Mouse (Mus musculus) testis, postnatal 14 days (tissue): ENCODE results near the gene Tbl2.
A peak's percentile ranks its signal among the peaks of the same experiment; 100 is the strongest.

Source experiments
- DNase-seq: peaks from one replicate; pipeline ENCODE4 v3.0.0; 2021; ENCODE audit warnings: low spot score

The Tbl2 gene

DNA sequence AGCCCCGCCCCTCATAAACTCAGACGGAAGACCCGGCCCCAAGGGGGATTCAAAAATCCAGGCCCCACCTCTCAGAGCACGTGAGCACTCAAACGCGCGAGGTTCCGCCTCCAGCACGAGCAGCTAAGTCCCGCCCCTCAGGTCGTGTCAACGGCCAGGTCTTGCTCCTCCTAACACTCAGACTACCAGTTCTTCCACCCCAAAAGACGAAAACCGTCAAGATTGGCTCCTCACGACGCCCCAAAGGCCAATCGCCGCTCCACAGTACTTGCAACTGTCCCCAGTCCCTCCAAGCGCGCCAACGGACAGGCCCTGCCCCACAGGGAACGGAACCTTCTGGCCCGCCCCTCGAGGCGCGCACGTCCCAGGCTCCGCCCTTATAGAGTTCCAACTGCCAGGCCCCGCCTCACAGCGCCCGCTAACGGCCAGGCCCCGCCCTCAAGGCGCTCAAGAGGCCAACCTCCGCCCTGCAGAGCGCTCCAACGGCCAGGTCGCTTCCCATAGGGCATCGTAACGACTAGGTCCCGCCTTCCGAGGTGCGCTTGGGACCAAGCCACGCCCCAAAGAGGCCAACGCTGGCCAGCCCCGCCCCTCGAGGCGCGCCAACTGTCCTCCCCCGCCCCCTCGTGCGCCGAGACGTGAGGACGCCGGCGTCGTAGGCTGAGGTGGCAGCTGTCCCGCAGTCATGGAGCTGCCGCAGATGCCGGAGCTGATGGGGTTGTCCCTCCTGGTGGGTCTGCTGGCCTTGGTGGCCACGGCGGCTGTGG, at the start of gene Tbl2:
Gene Tbl2 (plus strand): TSS at position 605 of the 767 bp plus-strand sequence.
- DNase-seq = peak; percentile 100

DNA sequence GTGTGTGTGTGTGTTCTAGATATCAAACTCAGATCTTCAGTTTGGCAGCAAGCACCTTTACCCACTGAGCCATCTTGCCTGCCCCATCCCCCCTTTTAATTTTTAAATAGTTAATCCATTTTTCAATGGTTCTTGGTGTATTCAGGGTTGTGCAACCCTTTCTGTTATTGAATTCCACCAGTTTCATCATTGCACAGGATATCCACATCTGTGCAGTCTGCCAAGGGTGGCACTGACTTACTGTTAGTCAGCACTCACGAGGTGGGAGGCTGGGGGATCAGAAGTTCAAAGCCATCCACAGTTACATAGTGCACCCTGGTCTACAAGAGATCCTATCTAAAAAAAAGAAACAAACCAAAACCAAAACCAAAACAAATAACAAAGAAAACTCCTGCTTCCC, 48.5 kb upstream of the Tbl2 start:
- DNase-seq = no peak

- no peak for DNase-seq
These were observed 45.3 kb upstream of the Tbl2 start for GRCm38 (mm10) chr5:135103999-135104660.

DNA sequence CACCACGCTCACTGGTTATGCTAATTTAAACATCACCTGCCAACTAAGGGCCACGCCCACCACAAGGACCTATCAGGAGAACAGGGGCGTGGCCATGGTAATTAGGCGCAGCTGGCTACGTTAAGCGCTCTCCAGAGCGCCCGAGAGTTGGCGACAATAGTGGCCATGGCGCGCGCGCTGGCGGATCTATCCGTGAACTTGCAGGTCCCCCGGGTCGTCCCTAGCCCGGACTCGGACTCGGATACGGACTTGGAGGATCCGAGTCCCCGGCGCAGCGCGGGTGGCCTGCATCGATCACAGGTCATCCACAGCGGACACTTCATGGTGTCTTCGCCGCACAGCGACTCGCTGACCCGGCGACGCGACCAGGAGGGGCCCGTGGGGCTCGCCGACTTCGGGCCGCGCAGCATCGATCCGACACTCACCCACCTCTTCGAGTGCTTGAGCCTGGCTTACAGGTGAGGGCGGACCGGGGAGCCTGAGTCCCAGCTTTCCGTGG, 42.6 kb upstream of the Tbl2 start:
- peak; percentile 90 for DNase-seq

DNA sequence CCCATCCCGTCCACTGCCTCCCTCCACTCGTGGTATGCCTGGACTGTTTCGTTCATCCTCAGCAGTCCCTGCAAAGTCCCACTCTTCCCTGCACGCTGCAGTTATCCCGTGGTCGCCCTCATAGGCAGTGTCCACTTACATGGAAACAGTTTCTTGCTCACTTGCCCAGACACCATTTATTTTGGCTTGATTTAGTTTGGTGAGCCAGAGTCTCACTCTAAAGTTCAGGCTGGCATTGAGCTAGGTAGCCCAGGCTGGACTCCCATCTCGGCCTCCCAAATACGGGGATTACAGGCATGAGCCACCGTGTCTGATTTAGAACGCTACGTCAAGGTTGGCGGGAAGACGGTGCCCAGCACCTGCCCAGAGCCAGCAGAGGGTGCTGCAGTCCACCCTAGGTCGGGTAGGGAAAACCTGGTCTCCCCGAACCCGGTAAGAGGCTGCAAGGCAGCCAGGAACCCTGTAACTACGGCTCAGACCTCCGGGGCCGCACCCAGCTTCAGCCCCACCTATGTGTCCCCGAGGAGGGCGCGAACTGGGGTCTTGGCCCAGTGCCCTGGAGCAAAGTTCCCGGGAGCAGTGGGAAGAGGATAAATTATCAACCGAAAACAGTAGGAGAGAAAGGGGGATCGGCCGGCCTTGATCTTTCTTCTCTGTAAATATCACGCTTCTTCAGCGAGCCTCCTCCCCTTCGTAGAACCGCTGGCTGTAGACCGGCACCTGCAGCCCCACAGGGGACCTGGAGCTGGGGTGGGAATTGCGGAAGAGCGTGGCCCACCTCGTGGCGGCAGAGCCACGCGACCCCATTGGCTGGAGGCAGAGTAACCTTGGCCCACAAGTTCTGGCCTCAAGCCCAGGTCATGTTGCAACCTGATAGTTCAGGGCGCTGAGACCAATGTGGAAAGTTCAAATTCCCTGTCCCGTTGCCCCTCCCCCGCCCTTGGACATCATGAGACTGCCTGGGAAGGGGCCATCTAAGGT, 41.6 kb upstream of the Tbl2 start:
- peak; percentile 79 for DNase-seq

DNA sequence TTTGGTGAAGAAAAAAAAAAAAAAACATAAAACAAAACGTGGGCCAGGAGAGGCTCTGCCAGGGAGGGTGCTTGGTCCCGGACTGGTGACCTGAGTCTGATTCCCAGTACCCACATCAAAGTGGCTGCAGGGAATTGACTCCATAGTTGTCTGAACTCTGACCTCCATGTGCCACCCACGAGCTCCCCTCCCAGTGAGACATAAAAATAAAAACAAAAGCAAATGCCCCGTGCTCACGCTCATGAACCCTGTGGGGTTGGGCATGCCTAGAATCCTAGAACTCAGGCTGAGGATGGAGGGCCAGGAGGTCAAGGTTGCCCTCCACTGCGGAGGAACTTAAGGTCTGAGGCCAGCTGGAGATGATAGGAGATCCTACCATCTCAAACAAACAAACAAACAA, 40.4 kb upstream of the Tbl2 start:
- DNase-seq = no peak

DNA sequence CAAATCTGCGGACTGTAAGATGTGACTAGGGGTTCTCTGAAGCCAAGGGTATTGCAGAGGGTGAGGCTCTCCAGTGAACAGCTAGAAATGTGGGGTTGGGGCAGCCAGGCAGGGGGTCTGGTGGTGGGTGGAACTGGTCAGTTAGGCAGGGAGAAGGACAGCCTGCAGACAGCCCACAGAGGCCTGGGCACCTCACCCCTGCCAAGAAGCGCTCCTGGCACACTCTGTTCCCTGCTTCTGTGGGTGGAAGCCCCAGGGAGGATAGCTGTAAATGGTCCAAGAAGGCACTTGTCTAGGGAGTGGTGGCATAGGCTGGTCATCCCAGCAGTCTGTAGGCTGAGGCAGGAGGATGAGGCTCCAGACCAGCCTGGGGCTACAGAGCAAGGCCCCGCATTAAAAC, 40.0 kb upstream of the Tbl2 start:
- DNase-seq = peak; percentile 49

GRCm38 (mm10) chr5:135109976-135110375, 39.5 kb upstream of the Tbl2 start:
- DNase-seq = no peak

GRCm38 (mm10) chr5:135113782-135114181, 35.7 kb upstream of the Tbl2 start:
- no peak for DNase-seq

- peak; percentile 63 for DNase-seq
These were observed 34.2 kb upstream of the Tbl2 start for GRCm38 (mm10) chr5:135115241-135115640.

DNA sequence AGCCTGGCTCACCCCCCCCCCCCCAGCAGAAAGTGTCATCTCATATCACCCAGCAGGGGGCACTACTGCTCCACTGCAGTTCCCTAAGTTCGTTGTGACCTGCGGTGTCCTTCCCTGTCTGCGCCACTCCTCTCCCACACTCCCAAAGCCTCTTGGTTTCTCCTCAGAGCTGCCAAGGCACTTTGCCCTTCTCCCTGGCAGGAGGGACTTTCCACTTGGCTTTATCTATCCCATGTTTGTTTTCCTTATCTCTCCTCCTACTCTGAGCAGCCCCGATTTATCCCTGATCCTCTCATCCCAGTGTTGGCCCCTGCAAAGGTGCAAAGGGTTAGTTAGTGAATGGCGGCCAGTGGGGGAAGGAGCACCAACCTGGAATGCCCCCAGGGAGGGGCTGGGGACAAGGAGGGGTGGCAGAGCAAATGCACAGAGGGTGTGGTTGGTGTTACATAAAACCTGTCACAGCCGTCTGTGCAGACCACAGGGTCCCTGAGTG, 30.8 kb upstream of the Tbl2 start:
- DNase-seq = peak; percentile 76

- DNase-seq = no peak
These were observed 28.7 kb upstream of the Tbl2 start for GRCm38 (mm10) chr5:135120753-135121152.

GRCm38 (mm10) chr5:135126121-135126520, 23.3 kb upstream of the Tbl2 start:
- no peak for DNase-seq

DNA sequence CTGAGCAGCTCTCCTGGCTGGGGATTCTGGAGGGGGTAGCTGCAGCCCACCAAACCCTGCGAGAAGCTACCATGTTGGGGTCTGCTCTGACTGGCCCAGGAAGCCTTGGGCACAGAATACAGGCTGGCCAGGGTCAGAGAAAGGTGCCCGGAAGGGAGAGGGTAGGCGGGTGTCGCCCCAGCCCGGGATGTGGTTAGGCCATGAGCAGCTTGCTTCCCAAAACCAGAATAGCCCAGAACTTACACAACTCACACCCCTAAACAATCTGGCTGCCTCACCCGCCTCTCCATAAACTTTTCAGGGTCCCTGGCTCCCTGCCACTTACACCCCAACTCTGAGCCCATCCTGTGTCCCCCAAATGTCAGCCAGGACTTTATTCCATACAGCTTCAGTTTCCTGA, 21.8 kb upstream of the Tbl2 start:
- no peak for DNase-seq

GRCm38 (mm10) chr5:135129747-135130146, 19.7 kb upstream of the Tbl2 start:
- DNase-seq = no peak

GRCm38 (mm10) chr5:135133736-135134405, 15.6 kb upstream of the Tbl2 start:
- DNase-seq = peak; percentile 61

DNA sequence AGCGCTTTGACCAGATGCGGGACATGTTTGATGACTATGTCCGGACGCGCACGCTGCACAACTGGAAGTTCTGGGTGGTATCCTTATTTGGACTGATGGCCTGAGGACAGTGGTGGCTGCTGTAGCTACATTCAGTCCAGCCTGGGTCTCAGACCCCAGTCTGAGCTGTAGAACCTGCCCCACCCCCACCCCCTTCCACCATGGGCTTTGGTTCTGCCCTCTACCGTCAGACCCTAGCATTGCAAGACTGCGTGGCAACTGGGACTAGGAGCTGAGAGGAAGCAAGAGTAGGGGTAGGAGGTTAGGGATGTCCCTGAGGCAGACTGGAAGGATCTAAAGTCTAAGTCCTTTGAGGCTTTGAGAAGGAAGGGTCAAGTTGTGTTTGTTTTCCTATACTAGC, 14.9 kb upstream of the Tbl2 start:
- no peak for DNase-seq

DNA sequence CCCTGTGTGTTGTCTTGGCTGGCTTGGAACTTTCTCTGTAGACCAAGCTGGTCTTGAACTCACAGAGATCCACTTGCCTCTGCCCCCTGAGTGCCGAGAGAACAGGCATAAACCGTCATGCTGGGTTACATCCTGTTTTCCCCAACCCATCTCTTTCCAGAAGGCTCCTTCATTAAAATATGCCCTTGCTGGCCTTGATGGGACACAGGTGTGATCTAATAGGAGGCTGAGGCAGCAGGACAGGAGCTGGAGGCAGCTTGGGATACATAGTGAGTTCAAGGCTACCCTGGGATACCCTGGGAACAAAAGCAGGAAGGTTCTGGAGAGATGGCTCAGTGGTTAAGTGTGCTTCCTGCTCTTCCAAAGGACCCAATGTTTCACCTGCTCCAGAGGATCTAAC, 9.6 kb upstream of the Tbl2 start:
- no peak for DNase-seq

DNA sequence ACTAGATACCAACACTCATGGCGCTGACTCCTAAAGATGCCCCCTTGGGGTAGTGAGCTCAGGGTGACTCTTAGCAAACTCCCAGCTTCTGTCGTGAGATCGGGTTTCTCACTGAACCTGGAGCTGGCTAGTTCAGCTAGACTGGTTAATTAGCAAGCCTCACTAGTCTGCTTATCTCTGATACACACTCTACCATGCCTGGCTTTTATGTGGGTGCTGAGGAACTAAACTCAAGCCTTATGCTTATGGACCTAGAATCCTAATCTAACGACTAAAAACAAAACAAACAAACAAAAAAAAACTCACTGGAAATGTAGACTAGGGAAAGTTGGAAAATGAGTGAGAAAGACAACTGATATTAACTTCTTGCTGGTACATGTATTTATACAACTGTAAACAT, 5.0 kb upstream of the Tbl2 start:
- DNase-seq = no peak

- no peak for DNase-seq
These were observed 3.9 kb upstream of the Tbl2 start for GRCm38 (mm10) chr5:135145532-135145931.

- DNase-seq = no peak
These were observed 3.5 kb upstream of the Tbl2 start for GRCm38 (mm10) chr5:135145955-135146354.

GRCm38 (mm10) chr5:135148715-135149052, 773 bp upstream of the Tbl2 start:
- no peak for DNase-seq
